Mouse (Mus musculus): ENCODE data around the gene Naa80.

DNA sequence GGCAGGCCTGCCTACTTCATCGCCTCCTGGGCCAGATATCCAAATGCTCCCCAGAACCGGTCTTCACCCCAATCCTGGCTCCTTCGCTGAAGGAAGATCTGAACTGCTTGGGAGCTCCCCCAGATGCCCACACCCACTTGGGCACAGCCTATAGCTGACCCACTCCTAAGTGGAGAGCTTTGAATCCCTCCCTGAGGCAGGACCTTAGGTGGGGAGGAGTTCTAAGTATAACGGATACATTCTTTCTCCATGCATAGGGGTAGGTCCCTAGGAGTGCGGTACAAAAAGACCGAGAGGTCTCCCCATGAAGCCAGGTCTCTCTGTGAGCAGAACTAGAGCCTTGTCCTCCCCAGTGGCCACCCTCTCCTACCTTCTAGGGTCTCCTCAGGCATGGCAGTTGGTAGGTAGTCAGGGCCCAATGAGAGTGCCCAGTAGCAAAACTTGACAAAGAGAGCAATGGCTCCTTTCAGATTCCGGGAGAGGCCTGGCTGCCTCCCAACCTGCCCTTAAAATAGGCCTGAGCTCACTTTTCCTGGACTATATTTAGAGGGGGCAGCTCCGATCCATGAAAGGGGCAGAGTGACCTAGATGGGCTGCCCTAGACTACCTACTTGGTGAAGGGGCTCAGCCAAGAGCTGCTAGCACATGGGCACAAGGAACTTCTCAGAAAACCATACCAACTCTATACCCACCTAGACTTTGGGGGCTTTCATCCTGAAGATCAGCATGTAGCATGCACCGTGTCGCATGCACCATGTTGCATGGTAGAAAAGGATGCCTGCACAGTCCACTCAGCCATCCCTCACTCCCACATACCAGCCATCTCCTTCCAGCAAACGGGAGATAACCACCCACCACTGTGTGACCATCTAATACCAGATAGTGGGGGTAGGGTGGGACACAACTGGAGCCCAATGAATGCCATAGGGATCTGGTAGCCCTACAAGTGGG, 18.2 kb downstream of the Naa80 start:
- no peak for TF ChIP-seq POLR2A (IDR thresholded peaks at IDR 0.05; ENCODE audit: insufficient read depth, low read length)
- no peak for TF ChIP-seq EP300 (IDR thresholded peaks at IDR 0.05; ENCODE audit: insufficient read depth, low read depth, low read length)
- TF ChIP-seq CTCF (IDR thresholded peaks at IDR 0.05; ENCODE audit: low read depth, low read length): no peak
